Mouse (Mus musculus) G1E (cell line): ENCODE data around the gene Atg2b.

Source experiments
- CTCF ChIP-seq: IDR thresholded peaks from 2 replicates; pipeline ENCODE4 v1.5.1; 2012; ENCODE audit warnings: low read depth, low read length, inconsistent platforms, mixed read lengths
- TAL1 ChIP-seq: conservative IDR thresholded peaks from 2 replicates; pipeline ENCODE4 v1.6.1; 2012; ENCODE audit warnings: low read depth, low read length, inconsistent platforms, mixed read lengths

GRCm38 (mm10) chr12:105583484-105583883, 101.5 kb downstream of the Atg2b start:
- TF ChIP-seq CTCF (no peak), TAL1 (no peak)
